Mouse (Mus musculus): Measurements from ENCODE around the gene Vmn2r8. TPM values are rescaled to one million over a fixed set of nuclear protein-coding genes. Genes with fewer than 3 reads are reported as not detected.
"Not testable (repeated sequence)": the region's sequence is repeated elsewhere in the genome, so short reads cannot be mapped to it uniquely, and the experiment has no call there.

Gene Vmn2r8
- not detected for total RNA-seq (2021)
- long read RNA-seq, experiment 1: 0 reads
- long read RNA-seq, experiment 2: 0 reads

GRCm38 (mm10) chr5:108808750-108809149 is at the start of gene Vmn2r8:
TSS of gene Vmn2r8 (minus strand) at chr5:108808850.
- not testable (repeated sequence) for DNase-seq (ENCODE audit: low spot score in 2 of 2)

GRCm38 (mm10) chr5:108852501-108852900 is 43.9 kb upstream of the Vmn2r8 start, which contains the start of gene Vmn2r9:
TSS of gene Vmn2r9 (minus strand) at chr5:108852601.
- not testable (repeated sequence) for DNase-seq (ENCODE audit: low spot score in 2 of 2)

GRCm38 (mm10) chr5:108849466-108849865 is 40.8 kb upstream of the Vmn2r8 start:
- DNase-seq (ENCODE audit: low spot score in 2 of 2): no peak

GRCm38 (mm10) chr5:108836156-108836555 is 27.5 kb upstream of the Vmn2r8 start:
- no peak for DNase-seq (ENCODE audit: low spot score in 2 of 2)

GRCm38 (mm10) chr5:108823276-108823675 is 14.6 kb upstream of the Vmn2r8 start:
- no peak for DNase-seq (ENCODE audit: low spot score in 2 of 2)

GRCm38 (mm10) chr5:108803646-108804045 is 5.0 kb downstream of the Vmn2r8 start:
- no peak for DNase-seq (ENCODE audit: low spot score in 2 of 2)

GRCm38 (mm10) chr5:108795263-108795662 is 13.4 kb downstream of the Vmn2r8 start, which contains the start of gene Tmed11:
TSS of gene Tmed11 (minus strand) at chr5:108795363.
- DNase-seq (ENCODE audit: low spot score in 2 of 2): not testable (repeated sequence)

GRCm38 (mm10) chr5:108790385-108790784 is 18.3 kb downstream of the Vmn2r8 start:
- not testable (repeated sequence) for DNase-seq (ENCODE audit: low spot score in 2 of 2)

- DNase-seq (ENCODE audit: low spot score in 2 of 2): no peak
Measured at GRCm38 (mm10) chr5:108774630-108775306, 33.9 kb downstream of the Vmn2r8 start, which contains the start of gene Rnf212. TSS of gene Rnf212 (minus strand) at chr5:108774982.

GRCm38 (mm10) chr5:108760002-108760401 is 48.6 kb downstream of the Vmn2r8 start:
- no peak for DNase-seq (ENCODE audit: low spot score in 2 of 2)

- DNase-seq (ENCODE audit: low spot score in 2 of 2): peak; percentile 17 to 32
Measured at GRCm38 (mm10) chr5:108758396-108758795, 50.3 kb downstream of the Vmn2r8 start.

- DNase-seq (ENCODE audit: low spot score in 2 of 2): not testable (repeated sequence)
Measured at GRCm38 (mm10) chr5:108751258-108751657, 57.4 kb downstream of the Vmn2r8 start.

- DNase-seq (ENCODE audit: low spot score in 2 of 2): no peak
Measured at GRCm38 (mm10) chr5:108750328-108751210, 58.1 kb downstream of the Vmn2r8 start.

- DNase-seq (ENCODE audit: low spot score in 2 of 2): no peak
Measured at GRCm38 (mm10) chr5:108744629-108745028, 64.0 kb downstream of the Vmn2r8 start.

- DNase-seq (ENCODE audit: low spot score in 2 of 2): no peak
Measured at GRCm38 (mm10) chr5:108743856-108744255, 64.8 kb downstream of the Vmn2r8 start.

- no peak for DNase-seq (ENCODE audit: low spot score in 2 of 2)
Measured at GRCm38 (mm10) chr5:108742596-108742995, 66.1 kb downstream of the Vmn2r8 start.

- DNase-seq (ENCODE audit: low spot score in 2 of 2): no peak
Measured at GRCm38 (mm10) chr5:108741844-108742243, 66.8 kb downstream of the Vmn2r8 start.

Other genes with a start within 250 kb of the Vmn2r8 start
- gene Gak, start 179.1 kb downstream of the Vmn2r8 start, total RNA-seq (2021): 10 to 100 TPM; 95.7 to 98.5 TPM
- 10 to 100 TPM; 33.7 to 43.5 TPM for gene Tmem175, start 179.1 kb downstream of the Vmn2r8 start, total RNA-seq (2021)
- 10 to 100 TPM; 17.5 to 18.1 TPM for gene Idua, start 148.5 kb downstream of the Vmn2r8 start, total RNA-seq (2021)
- 10 to 100 TPM; 45.7 to 60.3 TPM for gene Dgkq, start 139.2 kb downstream of the Vmn2r8 start, total RNA-seq (2021)
- gene Slc26a1, start 133.3 kb downstream of the Vmn2r8 start, total RNA-seq (2021): under 1 TPM; 0.68 to 1.00 TPM
- 10 to 100 TPM; 16.9 to 28.0 TPM for gene Fgfrl1, start 116.5 kb downstream of the Vmn2r8 start, total RNA-seq (2021)
- gene Rnf212, start 33.9 kb downstream of the Vmn2r8 start, total RNA-seq (2021): not detected
- gene Tmed11, start 13.5 kb downstream of the Vmn2r8 start, total RNA-seq (2021): not detected
- gene Vmn2r9, start 43.8 kb upstream of the Vmn2r8 start, total RNA-seq (2021): not detected
- not detected for gene Vmn2r10, start 197.7 kb upstream of the Vmn2r8 start, total RNA-seq (2021)

All from left cerebral cortex, adult 18-20 months (tissue).